10 mouse cellular contexts compared by ENCODE assay signal in genomic region chr5:145200387-145200786, GRCm38 (mm10). TPM values are rescaled to one million over a fixed set of nuclear protein-coding genes. Genes with fewer than 3 reads are reported as not detected.
DNase-seq lines count a peak whose midpoint lies in the region; ATAC-seq and TF ChIP-seq lines count a peak whose summit lies in the region.
"Had no signal": no experiment of that assay in that cellular context is flagged by ENCODE, and none has a peak within 500 bp of the region (broad histone marks: within the 10 kb centered on the region; RNA-seq: fewer than 3 reads in every experiment).

No protein-coding gene starts in this region.

- no peak for DNase-seq in kidney, postnatal 36 days
- no peak for DNase-seq in hindbrain, postnatal 0 days (ENCODE audit: low spot score)
- no peak for DNase-seq in midbrain, embryonic 14.5 days
- DNase-seq in spleen, postnatal 10 days (ENCODE audit: low spot score in 2 of 2), result no peak
- no peak for DNase-seq in thymus, postnatal 0 days (ENCODE audit: low spot score)
- DNase-seq in cerebellum, postnatal 10 days, result no peak
- DNase-seq: gastrocnemius, postnatal 25 days; lung, postnatal 36 days had no signal

- no peak for ATAC-seq in kidney, embryonic 14.5 days (ENCODE audit: low FRiP score, low TSS enrichment)
- no peak for ATAC-seq in hindbrain, postnatal 0 days
- no peak for ATAC-seq in midbrain, embryonic 14.5 days (ENCODE audit: low FRiP score, low TSS enrichment)

- H3K36me3 ChIP-seq in kidney, embryonic 14.5 days (ENCODE audit: control insufficient read depth, insufficient read depth, low read length), result peaks cover 6% of the 10 kb centered on the region
- H3K36me3 ChIP-seq in hindbrain, postnatal 0 days (ENCODE audit: insufficient read depth, low read length), result peaks cover 15% of the 10 kb centered on the region
- H3K36me3 ChIP-seq in midbrain, embryonic 14.5 days (ENCODE audit: control insufficient read depth, insufficient read depth, low read length), result peaks cover 16% of the 10 kb centered on the region

- no peak overlapping the region for H3K27ac ChIP-seq in kidney, embryonic 14.5 days (ENCODE audit: low read depth, low read length)
- H3K27ac ChIP-seq in cortical plate, adult 2 months (ENCODE audit: insufficient read depth, low read length), result no peak overlapping the region
- H3K27ac ChIP-seq in hindbrain, postnatal 0 days, result no peak overlapping the region
- no peak overlapping the region for H3K27ac ChIP-seq in midbrain, embryonic 14.5 days (replicated peaks; ENCODE audit: low read depth, low read length)

- 80% methylated on average over 7 of the region's 7 CpGs for WGBS in kidney, embryonic 14.5 days
- WGBS in hindbrain, postnatal 0 days, result 76% methylated on average over 7 of the region's 7 CpGs
- 79% methylated on average over 7 of the region's 7 CpGs for WGBS in midbrain, embryonic 14.5 days

- no peak for TF ChIP-seq POLR2A in cortical plate, adult 2 months (IDR thresholded peaks at IDR 0.05; ENCODE audit: extremely low read depth, insufficient read depth, low read length)

- peak overlapping the region; percentile 87; the same call in 1 of the 2 replicates for H3K4me3 ChIP-seq in kidney, embryonic 14.5 days (ENCODE audit: low read length)
- peak overlapping the region; percentile 82; the same call in 1 of the 2 replicates for H3K4me3 ChIP-seq in cortical plate, adult 2 months (ENCODE audit: insufficient read depth, low read length)
- H3K4me3 ChIP-seq in hindbrain, postnatal 0 days (ENCODE audit: low read length), result no peak overlapping the region
- H3K4me3 ChIP-seq in midbrain, embryonic 14.5 days (replicated peaks; ENCODE audit: low read depth, low read length), result peak overlapping the region; percentile 82; the same call in 1 of the 2 replicates

- no peaks in the 10 kb centered on the region for H3K27me3 ChIP-seq in kidney, embryonic 14.5 days (ENCODE audit: control insufficient read depth, insufficient read depth, low read length)
- no peaks in the 10 kb centered on the region for H3K27me3 ChIP-seq in hindbrain, postnatal 0 days (ENCODE audit: insufficient read depth, low read length)
- H3K27me3 ChIP-seq in midbrain, embryonic 14.5 days (ENCODE audit: control insufficient read depth, insufficient read depth, low read length), result no peaks in the 10 kb centered on the region

- TF ChIP-seq CTCF in cortical plate, adult 2 months (IDR thresholded peaks at IDR 0.05; ENCODE audit: extremely low read depth, insufficient read depth, low read length), result no peak
- no peak for TF ChIP-seq CTCF in hindbrain, postnatal 0 days (IDR thresholded peaks at IDR 0.05; ENCODE audit: low read depth)

- H3K9me3 ChIP-seq in kidney, embryonic 14.5 days (ENCODE audit: control insufficient read depth, low read length), result no peaks in the 10 kb centered on the region
- no peaks in the 10 kb centered on the region for H3K9me3 ChIP-seq in hindbrain, postnatal 0 days (ENCODE audit: low read length)
- H3K9me3 ChIP-seq in midbrain, embryonic 14.5 days (ENCODE audit: control insufficient read depth, low read length), result no peaks in the 10 kb centered on the region

- H3K4me1 ChIP-seq in kidney, embryonic 14.5 days (ENCODE audit: control insufficient read depth, insufficient read depth, low read length), result peaks cover 8% of the 10 kb centered on the region
- H3K4me1 ChIP-seq in cortical plate, adult 2 months (ENCODE audit: control insufficient read depth, insufficient read depth, low read length), result peaks cover 3% of the 10 kb centered on the region; the same call in 1 of the 2 replicates
- peaks cover 8% of the 10 kb centered on the region for H3K4me1 ChIP-seq in hindbrain, postnatal 0 days (ENCODE audit: insufficient read depth, low read length)
- H3K4me1 ChIP-seq in midbrain, embryonic 14.5 days (ENCODE audit: control insufficient read depth, insufficient read depth, low read length), result peaks cover 15% of the 10 kb centered on the region

- H3K9ac ChIP-seq in kidney, embryonic 14.5 days (ENCODE audit: low read depth, low read length), result no peak overlapping the region
- H3K9ac ChIP-seq in hindbrain, postnatal 0 days (replicated peaks; ENCODE audit: low read length), result no peak overlapping the region; the same call in 1 of the 2 replicates
- H3K9ac ChIP-seq in midbrain, embryonic 14.5 days (replicated peaks; ENCODE audit: low read length), result no peak overlapping the region

- H3K4me2 ChIP-seq in kidney, embryonic 14.5 days (replicated peaks; ENCODE audit: low read depth, low read length), result peak overlapping the region; percentile 86; the same call in 1 of the 2 replicates
- H3K4me2 ChIP-seq in hindbrain, postnatal 0 days (ENCODE audit: low read depth, low read length), result peak overlapping the region; percentile 99
- H3K4me2 ChIP-seq in midbrain, embryonic 14.5 days (ENCODE audit: low read length), result peak overlapping the region; percentile 97

RNA-seq across cellular contexts. Expression of gene Zkscan14, which starts 1.3 kb away (rescaled TPM):
- polyA plus RNA-seq in kidney, embryonic 14.5 days (2014; fragmentation: Nextera tagmentation; extraction: Ambion mirVana), result 7.8 and 10.2 TPM in 2 replicates
- polyA plus RNA-seq in cortical plate, adult 2 months (2012; rRNA removed), result 8.5 and 9.8 TPM in 2 replicates
- total RNA-seq in hindbrain, postnatal 0 days (2014; rRNA removed), result 7.4 and 8.6 TPM in 2 replicates
- polyA plus RNA-seq in hindbrain, postnatal 0 days (2015; fragmentation: Nextera tagmentation; extraction: Ambion mirVana), result 11.3 and 12.5 TPM in 2 replicates
- 13.9 and 16.4 TPM in 2 replicates for polyA plus RNA-seq in midbrain, embryonic 14.5 days (2014; fragmentation: Nextera tagmentation; extraction: Ambion mirVana)
- 17.2 and 18.7 TPM in 2 replicates for polyA plus RNA-seq in thymus, postnatal 0 days (2015; fragmentation: Nextera tagmentation; extraction: Ambion mirVana)

RNA-seq across cellular contexts. Expression of gene Zkscan5, which starts 4.0 kb away (rescaled TPM):
- 9.6 and 13.6 TPM in 2 replicates for polyA plus RNA-seq in kidney, embryonic 14.5 days (2014; fragmentation: Nextera tagmentation; extraction: Ambion mirVana)
- polyA plus RNA-seq in cortical plate, adult 2 months (2012; rRNA removed), result 9.3 and 10.0 TPM in 2 replicates
- total RNA-seq in hindbrain, postnatal 0 days (2014; rRNA removed), result 14.7 and 15.3 TPM in 2 replicates
- 11.1 and 12.4 TPM in 2 replicates for polyA plus RNA-seq in hindbrain, postnatal 0 days (2015; fragmentation: Nextera tagmentation; extraction: Ambion mirVana)
- polyA plus RNA-seq in midbrain, embryonic 14.5 days (2014; fragmentation: Nextera tagmentation; extraction: Ambion mirVana), result 13.5 and 17.9 TPM in 2 replicates
- 7.8 and 8.0 TPM in 2 replicates for polyA plus RNA-seq in thymus, postnatal 0 days (2015; fragmentation: Nextera tagmentation; extraction: Ambion mirVana)

RNA-seq across cellular contexts. Expression of gene Atp5j2, which starts 8.5 kb away (rescaled TPM):
- 568 and 762 TPM in 2 replicates for polyA plus RNA-seq in kidney, embryonic 14.5 days (2014; fragmentation: Nextera tagmentation; extraction: Ambion mirVana)
- 380 and 392 TPM in 2 replicates for polyA plus RNA-seq in cortical plate, adult 2 months (2012; rRNA removed)
- total RNA-seq in hindbrain, postnatal 0 days (2014; rRNA removed), result 116 and 144 TPM in 2 replicates
- 727 and 733 TPM in 2 replicates for polyA plus RNA-seq in hindbrain, postnatal 0 days (2015; fragmentation: Nextera tagmentation; extraction: Ambion mirVana)
- polyA plus RNA-seq in midbrain, embryonic 14.5 days (2014; fragmentation: Nextera tagmentation; extraction: Ambion mirVana), result 477 and 644 TPM in 2 replicates
- 651 and 696 TPM in 2 replicates for polyA plus RNA-seq in thymus, postnatal 0 days (2015; fragmentation: Nextera tagmentation; extraction: Ambion mirVana)

RNA-seq across cellular contexts. Expression of gene Zfp655, which starts 31.1 kb away (rescaled TPM):
- 29.0 and 41.7 TPM in 2 replicates for polyA plus RNA-seq in kidney, embryonic 14.5 days (2014; fragmentation: Nextera tagmentation; extraction: Ambion mirVana)
- polyA plus RNA-seq in cortical plate, adult 2 months (2012; rRNA removed), result 21.7 and 22.9 TPM in 2 replicates
- total RNA-seq in hindbrain, postnatal 0 days (2014; rRNA removed), result 21.0 and 21.5 TPM in 2 replicates
- polyA plus RNA-seq in hindbrain, postnatal 0 days (2015; fragmentation: Nextera tagmentation; extraction: Ambion mirVana), result 25.2 and 25.5 TPM in 2 replicates
- 41.6 and 44.4 TPM in 2 replicates for polyA plus RNA-seq in midbrain, embryonic 14.5 days (2014; fragmentation: Nextera tagmentation; extraction: Ambion mirVana)
- polyA plus RNA-seq in thymus, postnatal 0 days (2015; fragmentation: Nextera tagmentation; extraction: Ambion mirVana), result 34.2 and 36.4 TPM in 2 replicates

RNA-seq across cellular contexts. Expression of gene Cpsf4, which starts 33.4 kb away (rescaled TPM):
- 30.6 and 37.1 TPM in 2 replicates for polyA plus RNA-seq in kidney, embryonic 14.5 days (2014; fragmentation: Nextera tagmentation; extraction: Ambion mirVana)
- 39.1 and 43.0 TPM in 2 replicates for polyA plus RNA-seq in cortical plate, adult 2 months (2012; rRNA removed)
- total RNA-seq in hindbrain, postnatal 0 days (2014; rRNA removed), result 33.1 and 48.1 TPM in 2 replicates
- polyA plus RNA-seq in hindbrain, postnatal 0 days (2015; fragmentation: Nextera tagmentation; extraction: Ambion mirVana), result 37.8 and 40.1 TPM in 2 replicates
- 29.1 and 35.1 TPM in 2 replicates for polyA plus RNA-seq in midbrain, embryonic 14.5 days (2014; fragmentation: Nextera tagmentation; extraction: Ambion mirVana)
- polyA plus RNA-seq in thymus, postnatal 0 days (2015; fragmentation: Nextera tagmentation; extraction: Ambion mirVana), result 56.4 and 58.2 TPM in 2 replicates
